Mouse (Mus musculus) CD4-positive helper T cell, adult 2 months (primary cell): Measurements from ENCODE around the gene Chka.

Experiments
- DNase-seq: peaks from one replicate; pipeline ENCODE4 v3.0.0-alpha.2; 2012; ENCODE audit warnings: low read depth, missing footprints, low spot score

Chka gene

GRCm38 (mm10) chr19:3889096-3889495 is 37.5 kb downstream of the Chka start:
- DNase-seq: no peak

GRCm38 (mm10) chr19:3890181-3890580 is 38.6 kb downstream of the Chka start:
- DNase-seq: peak; percentile 48

- no peak for DNase-seq
Measured at GRCm38 (mm10) chr19:3893545-3894116, 42.1 kb downstream of the Chka start.

- no peak for DNase-seq
Measured at GRCm38 (mm10) chr19:3894294-3894693, 42.7 kb downstream of the Chka start.

GRCm38 (mm10) chr19:3895171-3895631 is 43.6 kb downstream of the Chka start:
- no peak for DNase-seq

- DNase-seq: no peak
Measured at GRCm38 (mm10) chr19:3896208-3896607, 44.6 kb downstream of the Chka start.

GRCm38 (mm10) chr19:3897557-3897956 is 46.0 kb downstream of the Chka start:
- no peak for DNase-seq

- no peak for DNase-seq
Measured at GRCm38 (mm10) chr19:3898952-3899351, 47.4 kb downstream of the Chka start.

- no peak for DNase-seq
Measured at GRCm38 (mm10) chr19:3899618-3900017, 48.0 kb downstream of the Chka start.

GRCm38 (mm10) chr19:3902966-3903365 is 51.4 kb downstream of the Chka start:
- no peak for DNase-seq

- DNase-seq: no peak
Measured at GRCm38 (mm10) chr19:3903648-3904362, 52.2 kb downstream of the Chka start.

GRCm38 (mm10) chr19:3904363-3904675 is 52.7 kb downstream of the Chka start:
- no peak for DNase-seq

GRCm38 (mm10) chr19:3905261-3905969 is 53.8 kb downstream of the Chka start:
- DNase-seq: peak; percentile 30

GRCm38 (mm10) chr19:3906326-3906725 is 54.8 kb downstream of the Chka start:
- DNase-seq: peak; percentile 46

GRCm38 (mm10) chr19:3906795-3907786 is 55.5 kb downstream of the Chka start, which contains the start of gene Tcirg1:
Gene Tcirg1 (minus strand): TSS chr19:3907133.
- DNase-seq: peak; percentile 82

- no peak for DNase-seq
Measured at GRCm38 (mm10) chr19:3907876-3908660, 56.5 kb downstream of the Chka start.

GRCm38 (mm10) chr19:3910206-3910605 is 58.6 kb downstream of the Chka start:
- DNase-seq: no peak

- peak; percentile 99 for DNase-seq
Measured at GRCm38 (mm10) chr19:3912337-3913204, 61.0 kb downstream of the Chka start, which contains the start of gene Ndufs8. Gene Ndufs8 (minus strand): TSS chr19:3912774.

- DNase-seq: no peak
Measured at GRCm38 (mm10) chr19:3913692-3914091, 62.1 kb downstream of the Chka start.

GRCm38 (mm10) chr19:3914535-3914934 is 63.0 kb downstream of the Chka start:
- DNase-seq: no peak
